ENCODE assay signal across 15 mouse cellular contexts in genomic region chr5:134323869-134324268, GRCm38 (mm10). TPM values are rescaled to one million over a fixed set of nuclear protein-coding genes. Genes with fewer than 3 reads are reported as not detected.
DNase-seq lines count a peak whose midpoint lies in the region; ATAC-seq and TF ChIP-seq lines count a peak whose summit lies in the region.
"Had no signal": no experiment of that assay in that cellular context is flagged by ENCODE, and none has a peak within 500 bp of the region (broad histone marks: within the 10 kb centered on the region; RNA-seq: fewer than 3 reads in every experiment).

No protein-coding gene starts in this region.

- TF ChIP-seq CTCF in lung, embryonic 14.5 days (IDR thresholded peaks at IDR 0.05; ENCODE audit: low read depth), result no peak
- TF ChIP-seq CTCF in liver, postnatal 0 days (IDR thresholded peaks at IDR 0.05; ENCODE audit: low read depth), result no peak

- no peaks in the 10 kb centered on the region for H3K9me3 ChIP-seq in heart, embryonic 10.5 days
- no peaks in the 10 kb centered on the region for H3K9me3 ChIP-seq in lung, embryonic 14.5 days (ENCODE audit: low read depth, low read length)
- H3K9me3 ChIP-seq in embryonic facial prominence, embryonic 11.5 days (replicated peaks; ENCODE audit: control insufficient read depth, low read length), result no peaks in the 10 kb centered on the region
- H3K9me3 ChIP-seq in liver, postnatal 0 days (ENCODE audit: low read length), result no peaks in the 10 kb centered on the region
- H3K9me3 ChIP-seq: forebrain, embryonic 10.5 days had no signal

- no peaks in the 10 kb centered on the region for H3K36me3 ChIP-seq in heart, embryonic 10.5 days
- H3K36me3 ChIP-seq in lung, embryonic 14.5 days (ENCODE audit: insufficient read depth), result no peaks in the 10 kb centered on the region
- no peaks in the 10 kb centered on the region for H3K36me3 ChIP-seq in embryonic facial prominence, embryonic 11.5 days (replicated peaks; ENCODE audit: control insufficient read depth, insufficient read depth, low read depth, low read length)
- no peaks in the 10 kb centered on the region for H3K36me3 ChIP-seq in liver, postnatal 0 days (replicated peaks; ENCODE audit: insufficient read depth, low read length)
- H3K36me3 ChIP-seq: forebrain, embryonic 10.5 days had no signal

- no peak overlapping the region for H3K4me2 ChIP-seq in lung, embryonic 14.5 days
- no peak overlapping the region for H3K4me2 ChIP-seq in embryonic facial prominence, embryonic 11.5 days (ENCODE audit: low read depth, low read length)
- H3K4me2 ChIP-seq in liver, postnatal 0 days (ENCODE audit: low read depth, low read length), result no peak overlapping the region

- peak overlapping the region; percentile 70 for H3K27ac ChIP-seq in heart, embryonic 10.5 days
- H3K27ac ChIP-seq in lung, embryonic 14.5 days (ENCODE audit: low read depth), result peak overlapping the region; percentile 75; the same call in 1 of the 2 replicates
- H3K27ac ChIP-seq in embryonic facial prominence, embryonic 11.5 days (replicated peaks; ENCODE audit: low read depth, low read length), result no peak overlapping the region
- no peak overlapping the region for H3K27ac ChIP-seq in liver, postnatal 0 days (ENCODE audit: low read depth)
- H3K27ac ChIP-seq: forebrain, embryonic 10.5 days had no signal

- 15% methylated on average over 2 of the region's 2 CpGs for WGBS in heart, embryonic 10.5 days
- 21% methylated on average over 2 of the region's 2 CpGs for WGBS in lung, embryonic 14.5 days
- 16% methylated on average over 2 of the region's 2 CpGs for WGBS in embryonic facial prominence, embryonic 11.5 days
- WGBS in liver, postnatal 0 days (ENCODE audit: insufficient replicate concordance), result 32% methylated on average over 2 of the region's 2 CpGs

- no peak for DNase-seq in heart, embryonic 10.5 days (ENCODE audit: low spot score)
- no peak for DNase-seq in heart, postnatal 25 days (ENCODE audit: low spot score)
- DNase-seq in lung, embryonic 14.5 days, result peak; percentile 40
- no peak for DNase-seq in lung, postnatal 10 days
- peak; percentile 61 for DNase-seq in embryonic facial prominence, embryonic 11.5 days (ENCODE audit: low spot score)
- DNase-seq in lung, postnatal 36 days, result peak; percentile 64
- no peak for DNase-seq in right cerebral cortex, postnatal 36 days (ENCODE audit: low spot score in 2 of 2)
- no peak for DNase-seq in liver, postnatal 0 days
- DNase-seq: adrenal gland, postnatal 14 days; heart, postnatal 36 days; left cerebral cortex, postnatal 4 days; right cerebral cortex, postnatal 4 days had no signal

- H3K27me3 ChIP-seq in heart, embryonic 10.5 days (ENCODE audit: insufficient read depth, poor library complexity, severe bottlenecking), result no peaks in the 10 kb centered on the region
- H3K27me3 ChIP-seq in lung, embryonic 14.5 days (ENCODE audit: insufficient read depth, low read length), result no peaks in the 10 kb centered on the region
- H3K27me3 ChIP-seq in embryonic facial prominence, embryonic 11.5 days (ENCODE audit: control insufficient read depth, insufficient read depth, low read length), result no peaks in the 10 kb centered on the region
- H3K27me3 ChIP-seq in liver, postnatal 0 days (ENCODE audit: insufficient read depth, low read length), result no peaks in the 10 kb centered on the region
- H3K27me3 ChIP-seq: Patski had no signal

- no peak for TF ChIP-seq EP300 in liver, postnatal 0 days (IDR thresholded peaks at IDR 0.05; ENCODE audit: low read depth)

- H3K9ac ChIP-seq in lung, embryonic 14.5 days, result no peak overlapping the region
- no peak overlapping the region for H3K9ac ChIP-seq in embryonic facial prominence, embryonic 11.5 days (replicated peaks; ENCODE audit: low read length)
- no peak overlapping the region for H3K9ac ChIP-seq in liver, postnatal 0 days (replicated peaks)

- ATAC-seq in lung, embryonic 14.5 days (ENCODE audit: insufficient read depth), result peak; percentile 56; the same call in 1 of the 2 replicates
- 0 out of 2 replicates have a peak, but pooled peaks have one; percentile 31 for ATAC-seq in embryonic facial prominence, embryonic 11.5 days (replicated peaks; ENCODE audit: insufficient number of reproducible peaks, low FRiP score, low TSS enrichment, low read depth)
- ATAC-seq in liver, postnatal 0 days, result no peak
- ATAC-seq: intestine, embryonic 16.5 days; Patski had no signal

- no peak overlapping the region for H3K4me3 ChIP-seq in heart, embryonic 10.5 days
- no peak overlapping the region for H3K4me3 ChIP-seq in lung, embryonic 14.5 days (ENCODE audit: low read depth, low read length)
- no peak overlapping the region for H3K4me3 ChIP-seq in embryonic facial prominence, embryonic 11.5 days (ENCODE audit: low read depth, low read length)
- no peak overlapping the region for H3K4me3 ChIP-seq in liver, postnatal 0 days (ENCODE audit: low read depth, low read length)
- H3K4me3 ChIP-seq: forebrain, embryonic 10.5 days had no signal

- peaks cover 28% of the 10 kb centered on the region for H3K4me1 ChIP-seq in heart, embryonic 10.5 days
- 0 out of 2 replicates have a peak, but pooled peaks cover 3% of the 10 kb centered on the region for H3K4me1 ChIP-seq in lung, embryonic 14.5 days (ENCODE audit: insufficient read depth)
- no peaks in the 10 kb centered on the region for H3K4me1 ChIP-seq in embryonic facial prominence, embryonic 11.5 days (ENCODE audit: control insufficient read depth, insufficient read depth, low read length)
- peaks cover 9% of the 10 kb centered on the region for H3K4me1 ChIP-seq in liver, postnatal 0 days (ENCODE audit: insufficient read depth)

- intact Hi-C loops in heart, postnatal 25 days (cut with DNase I), result no loop called here

RNA-seq across cellular contexts. Expression of gene Gtf2i, which starts 9.3 kb away (rescaled TPM):
- polyA plus RNA-seq in heart, embryonic 10.5 days (2016; fragmentation: Nextera tagmentation; extraction: Ambion mirVana), result 130 and 141 TPM in 2 replicates
- 100 to 1,000 TPM; 194 to 218 TPM for total RNA-seq in heart, postnatal 25 days (2021)
- polyA plus RNA-seq in lung, embryonic 14.5 days (2014; fragmentation: Nextera tagmentation; extraction: Ambion mirVana), result 183 and 185 TPM in 2 replicates
- 186 and 193 TPM in 2 replicates for polyA plus RNA-seq in embryonic facial prominence, embryonic 11.5 days (2014; fragmentation: Nextera tagmentation; extraction: Ambion mirVana)
- 29.8 and 34.7 TPM in 2 replicates for polyA plus RNA-seq in liver, postnatal 0 days (2015; fragmentation: Nextera tagmentation; extraction: Ambion mirVana)

Comparison
In these comparisons a context has a peak if more than half of its experiments do, and no peak if none do; other contexts are left out.
1. DNase-seq: peak in lung, embryonic 14.5 days (single experiment), embryonic facial prominence, embryonic 11.5 days (single experiment) and lung, postnatal 36 days (single experiment); none in heart, embryonic 10.5 days (single experiment), heart, postnatal 25 days (single experiment), lung, postnatal 10 days (single experiment), right cerebral cortex, postnatal 36 days (0 of 2) and liver, postnatal 0 days (single experiment).
2. H3K27ac ChIP-seq: peak in heart, embryonic 10.5 days (single experiment) and lung, embryonic 14.5 days (single experiment); none in embryonic facial prominence, embryonic 11.5 days (single experiment) and liver, postnatal 0 days (single experiment).